Mouse (Mus musculus): Measurements from ENCODE around the gene Slc39a5. TPM values are rescaled to one million over a fixed set of nuclear protein-coding genes. Genes with fewer than 3 reads are reported as not detected.

The Slc39a5 gene
- polyA plus RNA-seq, 1 experiment, result not detected

GRCm38 (mm10) chr10:128435186-128435823 is 34.3 kb upstream of the Slc39a5 start:
- WGBS, result 52% methylated on average over 17 of the region's 17 CpGs
- Histone ChIP-seq H3K4me1 (ENCODE audit: control insufficient read depth, insufficient read depth, low read length) (peaks cover 19% of the 10 kb centered on the region), H3K4me3 (ENCODE audit: insufficient read depth, low read depth, low read length) (no peak overlapping the region), H3K27ac (ENCODE audit: insufficient read depth, low read depth, low read length) (0 out of 2 replicates have a peak overlapping the region, but pooled peaks have one; percentile 29)
- TF ChIP-seq CTCF (IDR thresholded peaks at IDR 0.05; ENCODE audit: insufficient read depth, low read depth, low read length) (no peak), POLR2A (IDR thresholded peaks at IDR 0.05; ENCODE audit: insufficient read depth, low read depth, low read length) (no peak)

- Histone ChIP-seq H3K27ac (ENCODE audit: insufficient read depth, low read depth, low read length) (peak overlapping the region; percentile 18; the same call in 1 of the 2 replicates), H3K4me1 (ENCODE audit: control insufficient read depth, insufficient read depth, low read length) (peaks cover 19% of the 10 kb centered on the region), H3K4me3 (ENCODE audit: insufficient read depth, low read depth, low read length) (no peak overlapping the region)
- TF ChIP-seq POLR2A (IDR thresholded peaks at IDR 0.05; ENCODE audit: insufficient read depth, low read depth, low read length), result no peak
- no peak for TF ChIP-seq CTCF (IDR thresholded peaks at IDR 0.05; ENCODE audit: insufficient read depth, low read depth, low read length)
- WGBS, result 87% methylated on average over 10 of the region's 10 CpGs
Observed at GRCm38 (mm10) chr10:128434681-128435080, 33.7 kb upstream of the Slc39a5 start.

- peaks cover 12% of the 10 kb centered on the region for H3K4me1 ChIP-seq (ENCODE audit: control insufficient read depth, insufficient read depth, low read length)
- TF ChIP-seq CTCF (IDR thresholded peaks at IDR 0.05; ENCODE audit: insufficient read depth, low read depth, low read length), result no peak
- TF ChIP-seq POLR2A (IDR thresholded peaks at IDR 0.05; ENCODE audit: insufficient read depth, low read depth, low read length), result no peak
- 91% methylated on average over 2 of the region's 2 CpGs for WGBS
- no peak overlapping the region for H3K4me3 ChIP-seq (ENCODE audit: insufficient read depth, low read depth, low read length)
- no peak overlapping the region for H3K27ac ChIP-seq (ENCODE audit: insufficient read depth, low read depth, low read length)
Observed at GRCm38 (mm10) chr10:128433417-128433816, 32.4 kb upstream of the Slc39a5 start.

- no peak overlapping the region for H3K27ac ChIP-seq (ENCODE audit: insufficient read depth, low read depth, low read length)
Observed at GRCm38 (mm10) chr10:128429454-128429853, 28.4 kb upstream of the Slc39a5 start.

GRCm38 (mm10) chr10:128429052-128429451 is 28.0 kb upstream of the Slc39a5 start:
- H3K27ac ChIP-seq (ENCODE audit: insufficient read depth, low read depth, low read length), result no peak overlapping the region
- no peak for TF ChIP-seq POLR2A (IDR thresholded peaks at IDR 0.05; ENCODE audit: insufficient read depth, low read depth, low read length)
- no peak for TF ChIP-seq CTCF (IDR thresholded peaks at IDR 0.05; ENCODE audit: insufficient read depth, low read depth, low read length)
- WGBS, result 84% methylated on average over 5 of the region's 5 CpGs
- H3K4me1 ChIP-seq (ENCODE audit: control insufficient read depth, insufficient read depth, low read length), result no peaks in the 10 kb centered on the region
- no peak overlapping the region for H3K4me3 ChIP-seq (ENCODE audit: insufficient read depth, low read depth, low read length)

More at GRCm38 (mm10) chr10:128429454-128429853, 28.4 kb upstream of the Slc39a5 start:
- Histone ChIP-seq H3K4me3 (ENCODE audit: insufficient read depth, low read depth, low read length) (no peak overlapping the region), H3K4me1 (ENCODE audit: control insufficient read depth, insufficient read depth, low read length) (no peaks in the 10 kb centered on the region)
- 91% methylated on average over 4 of the region's 4 CpGs for WGBS
- TF ChIP-seq CTCF (IDR thresholded peaks at IDR 0.05; ENCODE audit: insufficient read depth, low read depth, low read length) (no peak), POLR2A (IDR thresholded peaks at IDR 0.05; ENCODE audit: insufficient read depth, low read depth, low read length) (no peak)

- H3K4me3 ChIP-seq (ENCODE audit: insufficient read depth, low read depth, low read length), result no peak overlapping the region
- H3K4me1 ChIP-seq (ENCODE audit: control insufficient read depth, insufficient read depth, low read length), result no peaks in the 10 kb centered on the region
- 96% methylated on average over 3 of the region's 3 CpGs for WGBS
- TF ChIP-seq POLR2A (IDR thresholded peaks at IDR 0.05; ENCODE audit: insufficient read depth, low read depth, low read length), result no peak
- no peak for TF ChIP-seq CTCF (IDR thresholded peaks at IDR 0.05; ENCODE audit: insufficient read depth, low read depth, low read length)
- H3K27ac ChIP-seq (ENCODE audit: insufficient read depth, low read depth, low read length), result no peak overlapping the region
Observed at GRCm38 (mm10) chr10:128425260-128425659, 24.2 kb upstream of the Slc39a5 start.

- 58% methylated on average over 7 of the region's 7 CpGs for WGBS
- no peak overlapping the region for H3K27ac ChIP-seq (ENCODE audit: insufficient read depth, low read depth, low read length)
- H3K4me1 ChIP-seq (ENCODE audit: control insufficient read depth, insufficient read depth, low read length), result no peaks in the 10 kb centered on the region
- no peak overlapping the region for H3K4me3 ChIP-seq (ENCODE audit: insufficient read depth, low read depth, low read length)
- TF ChIP-seq POLR2A (IDR thresholded peaks at IDR 0.05; ENCODE audit: insufficient read depth, low read depth, low read length) (no peak), CTCF (IDR thresholded peaks at IDR 0.05; ENCODE audit: insufficient read depth, low read depth, low read length) (no peak)
Observed at GRCm38 (mm10) chr10:128424604-128425003, 23.6 kb upstream of the Slc39a5 start.

- Histone ChIP-seq H3K4me1 (ENCODE audit: control insufficient read depth, insufficient read depth, low read length) (no peaks in the 10 kb centered on the region), H3K27ac (ENCODE audit: insufficient read depth, low read depth, low read length) (no peak overlapping the region), H3K4me3 (ENCODE audit: insufficient read depth, low read depth, low read length) (no peak overlapping the region)
- WGBS, result 59% methylated on average over 5 of the region's 5 CpGs
- no peak for TF ChIP-seq POLR2A (IDR thresholded peaks at IDR 0.05; ENCODE audit: insufficient read depth, low read depth, low read length)
- TF ChIP-seq CTCF (IDR thresholded peaks at IDR 0.05; ENCODE audit: insufficient read depth, low read depth, low read length), result no peak
Observed at GRCm38 (mm10) chr10:128422426-128422825, 21.4 kb upstream of the Slc39a5 start.

- H3K4me3 ChIP-seq (ENCODE audit: insufficient read depth, low read depth, low read length), result no peak overlapping the region
- 72% methylated on average over 5 of the region's 5 CpGs for WGBS
- no peak overlapping the region for H3K27ac ChIP-seq (ENCODE audit: insufficient read depth, low read depth, low read length)
- peaks cover 10% of the 10 kb centered on the region for H3K4me1 ChIP-seq (ENCODE audit: control insufficient read depth, insufficient read depth, low read length)
- TF ChIP-seq CTCF (IDR thresholded peaks at IDR 0.05; ENCODE audit: insufficient read depth, low read depth, low read length), result no peak
- no peak for TF ChIP-seq POLR2A (IDR thresholded peaks at IDR 0.05; ENCODE audit: insufficient read depth, low read depth, low read length)
Observed at GRCm38 (mm10) chr10:128414848-128415247, 13.8 kb upstream of the Slc39a5 start.
